Mouse (Mus musculus) midbrain, embryonic 10.5 days (tissue): ENCODE results near the gene Olfr639. TPM values are rescaled to one million over a fixed set of nuclear protein-coding genes. Genes with fewer than 3 reads are reported as not detected.

Experiments
- DNase-seq: peaks from one replicate; pipeline ENCODE4 v3.0.0-alpha.2; 2017; ENCODE audit warnings: low spot score
- H3K27ac ChIP-seq: fragments of 300-500 bp; sonication (generic); replicated peaks from 2 replicates; pipeline ENCODE4 v1.5.1; 2016; ENCODE audit warnings: mild to moderate bottlenecking
- H3K27me3 ChIP-seq: fragments of 300-500 bp; sonication (generic); 2 replicates; pipeline ENCODE4 v1.6.1; 2016; ENCODE audit warnings: low read depth, mild to moderate bottlenecking; ENCODE audit not compliant: poor library complexity, severe bottlenecking
- H3K36me3 ChIP-seq: fragments of 300-500 bp; sonication (generic); 2 replicates; pipeline ENCODE4 v1.6.1; 2016; ENCODE audit warnings: mild to moderate bottlenecking, moderate library complexity
- H3K4me1 ChIP-seq: fragments of 300-500 bp; sonication (generic); 2 replicates; pipeline ENCODE4 v1.6.1; 2016
- H3K4me3 ChIP-seq: fragments of 300-500 bp; sonication (generic); 2 replicates; pipeline ENCODE4 v1.5.1; 2016; ENCODE audit warnings: mild to moderate bottlenecking, moderate library complexity
- H3K9me3 ChIP-seq: fragments of 300-500 bp; sonication (generic); replicated peaks from 2 replicates; pipeline ENCODE4 v1.6.1; 2016; ENCODE audit warnings: mild to moderate bottlenecking
- WGBS: fragments of 180-500 bp; shearing (Covaris S2); methylation state at CpG from one replicate; pipeline ENCODE4 v1.1.7; 2016; 5-methylcytosine and 5-hydroxymethylcytosine counted together
- polyA plus RNA-seq: library from polyadenylated mRNA; unstranded; fragments of >200 nt; fragmentation: Nextera tagmentation; extraction: Ambion mirVana; gene quantifications from 2 replicates; pipeline ENCODE4 v1.2.1, GENCODE M21; 2016

Gene Olfr639
- not detected in 2 replicates for polyA plus RNA-seq

GRCm38 (mm10) chr7:104017203-104017602 is at the start of gene Olfr639:
Gene Olfr639, minus strand, starts transcription at chr7:104017303.
- Histone ChIP-seq H3K36me3 (no peaks in the 10 kb centered on the region), H3K27ac (no peak within 1 kb of the TSS), H3K27me3 (no peaks in the 10 kb centered on the region), H3K9me3 (no peaks in the 10 kb centered on the region), H3K4me1 (no peaks in the 10 kb centered on the region), H3K4me3 (no peak within 1 kb of the TSS)
- no peak for DNase-seq

- DNase-seq = no peak
- Histone ChIP-seq H3K27me3 (no peaks in the 10 kb centered on the region), H3K4me3 (no peak within 1 kb of the TSS), H3K27ac (no peak within 1 kb of the TSS), H3K4me1 (no peaks in the 10 kb centered on the region), H3K36me3 (no peaks in the 10 kb centered on the region), H3K9me3 (no peaks in the 10 kb centered on the region)
- WGBS = 58% methylated on average over 2 of the region's 2 CpGs
Observed at GRCm38 (mm10) chr7:104061345-104061744, 44.2 kb upstream of the Olfr639 start, which contains the start of gene 4930516K23Rik. Gene 4930516K23Rik, minus strand, starts transcription at chr7:104061445.

DNA sequence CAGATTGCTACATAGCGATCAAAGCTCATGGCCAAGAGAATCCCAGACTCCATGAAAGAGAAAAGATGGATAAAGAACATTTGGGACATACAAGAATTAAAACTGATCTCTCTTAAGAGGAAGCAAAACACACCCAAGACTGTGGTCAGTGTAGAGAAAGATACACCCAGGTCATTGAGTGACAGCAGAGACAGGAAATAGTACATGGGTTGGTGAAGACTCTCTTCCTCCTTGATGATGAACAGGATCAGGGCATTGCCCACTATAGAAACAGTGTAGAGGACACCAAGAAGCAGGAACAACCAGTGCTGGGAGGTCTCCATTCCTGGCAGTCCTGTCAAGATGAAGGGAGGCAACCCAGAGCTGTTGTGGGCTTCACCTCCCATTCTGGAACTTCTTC is 42.1 kb upstream of the Olfr639 start:
- no peaks in the 10 kb centered on the region for H3K27me3 ChIP-seq
- H3K9me3 ChIP-seq = no peaks in the 10 kb centered on the region; the same call in 1 of the 2 replicates
- WGBS = 97% methylated on average over 1 of the region's 1 CpGs
- no peak overlapping the region for H3K4me3 ChIP-seq
- H3K4me1 ChIP-seq = no peaks in the 10 kb centered on the region
- no peak overlapping the region for H3K27ac ChIP-seq
- no peak for DNase-seq
- H3K36me3 ChIP-seq = no peaks in the 10 kb centered on the region

GRCm38 (mm10) chr7:104052566-104052965 is 35.5 kb upstream of the Olfr639 start, which contains the start of gene Olfr642:
Gene Olfr642, minus strand, starts transcription at chr7:104052666.
- Histone ChIP-seq H3K4me1 (no peaks in the 10 kb centered on the region), H3K4me3 (no peak within 1 kb of the TSS), H3K27ac (no peak within 1 kb of the TSS), H3K36me3 (no peaks in the 10 kb centered on the region), H3K27me3 (no peaks in the 10 kb centered on the region), H3K9me3 (no peaks in the 10 kb centered on the region; the same call in 1 of the 2 replicates)
- no peak for DNase-seq
- WGBS = 83% methylated on average over 1 of the region's 1 CpGs

- no peak overlapping the region for H3K4me3 ChIP-seq
- H3K36me3 ChIP-seq = no peaks in the 10 kb centered on the region
- H3K27me3 ChIP-seq = no peaks in the 10 kb centered on the region
- no peaks in the 10 kb centered on the region for H3K4me1 ChIP-seq
- no peaks in the 10 kb centered on the region; the same call in 1 of the 2 replicates for H3K9me3 ChIP-seq
- WGBS = 94% methylated on average over 4 of the region's 4 CpGs
- H3K27ac ChIP-seq = no peak overlapping the region
- DNase-seq = no peak
Observed at GRCm38 (mm10) chr7:104050745-104051144, 33.6 kb upstream of the Olfr639 start.

- 74% methylated on average over 1 of the region's 1 CpGs for WGBS
- Histone ChIP-seq H3K27ac (no peak within 1 kb of the TSS), H3K4me1 (no peaks in the 10 kb centered on the region), H3K9me3 (no peaks in the 10 kb centered on the region), H3K4me3 (no peak within 1 kb of the TSS), H3K36me3 (no peaks in the 10 kb centered on the region), H3K27me3 (no peaks in the 10 kb centered on the region)
- no peak for DNase-seq
Observed at GRCm38 (mm10) chr7:104035145-104035544, 18.0 kb upstream of the Olfr639 start, which contains the start of gene Olfr641. Gene Olfr641, plus strand, starts transcription at chr7:104035445.

- no peaks in the 10 kb centered on the region for H3K9me3 ChIP-seq
- H3K4me3 ChIP-seq = no peak overlapping the region
- H3K4me1 ChIP-seq = no peaks in the 10 kb centered on the region
- no peaks in the 10 kb centered on the region for H3K36me3 ChIP-seq
- H3K27ac ChIP-seq = no peak overlapping the region
- no peak for DNase-seq
- no peaks in the 10 kb centered on the region for H3K27me3 ChIP-seq
- 85% methylated on average over 3 of the region's 3 CpGs for WGBS
Observed at GRCm38 (mm10) chr7:104026978-104027377, 9.9 kb upstream of the Olfr639 start.

- 83% methylated on average over 6 of the region's 6 CpGs for WGBS
- no peak for DNase-seq
- Histone ChIP-seq H3K27ac (no peak within 1 kb of the TSS), H3K4me3 (no peak within 1 kb of the TSS), H3K4me1 (no peaks in the 10 kb centered on the region), H3K9me3 (no peaks in the 10 kb centered on the region), H3K36me3 (no peaks in the 10 kb centered on the region), H3K27me3 (no peaks in the 10 kb centered on the region)
Observed at GRCm38 (mm10) chr7:104025473-104025872, 8.4 kb upstream of the Olfr639 start, which contains the start of gene Olfr640. Gene Olfr640, minus strand, starts transcription at chr7:104025573.

DNA sequence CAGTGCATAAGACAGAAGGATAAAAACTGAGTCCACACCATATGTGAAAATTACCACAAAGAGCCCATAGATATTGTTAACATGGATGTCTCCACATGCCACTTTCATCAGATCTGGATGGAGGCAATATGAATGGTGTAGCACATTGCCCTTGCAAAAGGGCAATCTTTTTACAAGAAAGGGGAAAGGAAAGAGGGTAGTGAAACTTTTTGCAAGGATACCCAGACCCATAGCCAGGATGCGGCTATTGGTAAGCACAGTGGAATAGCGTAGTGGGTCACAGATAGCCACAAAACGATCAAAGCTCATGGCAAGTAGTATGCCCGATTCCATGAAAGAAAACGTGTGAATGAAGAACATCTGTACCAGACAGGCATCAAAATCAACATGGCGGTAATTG is 4.5 kb upstream of the Olfr639 start:
- no peak overlapping the region for H3K4me3 ChIP-seq
- H3K36me3 ChIP-seq = no peaks in the 10 kb centered on the region
- no peak for DNase-seq
- no peak overlapping the region for H3K27ac ChIP-seq
- no peaks in the 10 kb centered on the region for H3K4me1 ChIP-seq
- 95% methylated on average over 6 of the region's 6 CpGs for WGBS
- no peaks in the 10 kb centered on the region for H3K9me3 ChIP-seq
- no peaks in the 10 kb centered on the region for H3K27me3 ChIP-seq

DNA sequence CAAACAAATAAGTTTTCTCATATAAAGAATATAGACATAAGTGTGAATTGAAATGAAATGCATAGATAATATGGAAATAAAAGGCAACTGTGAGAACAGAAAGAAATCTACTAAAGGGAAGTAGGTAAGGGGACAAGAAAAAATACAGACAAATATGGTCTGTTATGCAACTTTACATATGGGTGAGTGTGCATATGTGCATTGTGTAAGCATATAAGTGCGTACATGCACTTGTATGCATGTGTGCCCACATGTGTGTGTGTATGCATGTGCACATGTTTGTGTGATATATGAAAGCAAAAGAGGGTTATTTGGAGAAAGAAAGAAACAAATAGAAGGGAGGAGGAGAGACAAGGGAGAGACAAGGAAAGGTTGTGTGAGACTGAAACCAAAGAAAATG is 1.9 kb upstream of the Olfr639 start:
- DNase-seq = no peak
- no peaks in the 10 kb centered on the region for H3K9me3 ChIP-seq
- no peak overlapping the region for H3K4me3 ChIP-seq
- H3K36me3 ChIP-seq = no peaks in the 10 kb centered on the region
- H3K27me3 ChIP-seq = no peaks in the 10 kb centered on the region
- H3K27ac ChIP-seq = no peak overlapping the region
- 97% methylated on average over 1 of the region's 1 CpGs for WGBS
- H3K4me1 ChIP-seq = no peaks in the 10 kb centered on the region

DNA sequence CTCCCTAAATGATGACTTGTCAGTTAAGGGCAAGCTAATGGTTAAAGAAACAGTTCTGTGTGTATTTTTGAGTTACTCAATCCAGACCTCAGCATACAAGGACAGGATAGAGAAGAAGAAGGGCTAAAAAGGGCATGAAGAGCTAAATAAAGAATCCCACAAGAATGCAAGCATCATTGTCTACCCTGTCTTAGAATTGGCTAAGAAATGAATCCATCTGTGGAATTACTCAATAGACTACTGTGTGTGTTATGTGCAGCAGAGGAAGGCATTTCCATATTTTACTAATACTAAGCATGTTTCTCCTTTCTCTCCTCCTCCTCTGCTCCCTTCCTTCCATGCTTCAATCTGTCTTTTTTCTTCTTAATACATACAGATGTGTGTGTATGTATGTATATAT is 18.0 kb downstream of the Olfr639 start:
- no peaks in the 10 kb centered on the region for H3K4me1 ChIP-seq
- DNase-seq = no peak
- no peak overlapping the region for H3K27ac ChIP-seq
- H3K9me3 ChIP-seq = no peaks in the 10 kb centered on the region
- no peaks in the 10 kb centered on the region for H3K36me3 ChIP-seq
- no peak overlapping the region for H3K4me3 ChIP-seq
- no peaks in the 10 kb centered on the region for H3K27me3 ChIP-seq

DNA sequence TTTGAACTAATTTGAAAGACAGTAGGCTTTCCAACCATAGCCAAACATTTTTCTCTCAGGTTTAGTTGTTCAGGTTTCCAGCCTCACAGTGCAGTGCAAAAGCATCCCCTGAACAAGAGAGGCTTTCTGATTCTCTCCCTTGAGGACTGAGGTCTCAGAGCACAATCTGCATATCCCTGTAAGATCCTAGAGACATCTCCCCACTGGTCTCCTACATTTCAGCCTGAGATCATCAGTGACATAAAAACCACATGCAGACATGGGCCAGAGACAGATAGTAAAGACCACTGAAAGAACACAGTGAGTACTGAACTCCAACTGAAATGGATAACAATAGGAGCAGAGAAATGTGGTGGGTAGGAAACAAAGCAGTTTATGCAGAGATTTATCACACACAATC is 18.7 kb downstream of the Olfr639 start, which contains the start of gene Olfr638:
TSS of gene Olfr638 (plus strand) at position 301 of the 400 bp plus-strand sequence.
- H3K4me1 ChIP-seq = no peaks in the 10 kb centered on the region

DNA sequence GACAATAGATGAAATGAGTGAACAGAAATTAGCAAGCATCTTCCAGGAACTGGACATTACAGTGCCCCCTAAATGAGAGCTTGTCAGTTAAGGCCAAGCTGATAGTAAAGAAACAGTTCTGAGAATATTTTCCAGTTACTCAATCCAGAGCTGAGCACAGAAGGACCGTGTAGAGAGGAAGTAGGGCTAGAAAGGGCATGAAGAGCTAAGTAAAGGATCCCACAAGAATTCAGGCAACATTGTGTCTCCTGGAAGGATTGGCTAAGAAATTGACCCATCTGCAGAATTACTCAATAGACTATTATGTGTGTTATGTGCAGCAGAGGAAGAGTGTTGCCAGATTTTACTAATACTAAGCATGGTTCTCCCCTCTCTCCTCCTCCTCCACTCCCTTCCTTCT is 45.3 kb downstream of the Olfr639 start:
- no peak for DNase-seq
- WGBS = 76% methylated on average over 1 of the region's 1 CpGs

More for the DNA sequence above, 18.7 kb downstream of the Olfr639 start, which contains the start of gene Olfr638:
- H3K36me3 ChIP-seq = no peaks in the 10 kb centered on the region
- no peak within 1 kb of the TSS for H3K27ac ChIP-seq
- no peaks in the 10 kb centered on the region for H3K27me3 ChIP-seq
- H3K9me3 ChIP-seq = no peaks in the 10 kb centered on the region
- DNase-seq = no peak
- no peak within 1 kb of the TSS for H3K4me3 ChIP-seq

GRCm38 (mm10) chr7:103970852-103971251 is 46.3 kb downstream of the Olfr639 start, which contains the start of gene Olfr635:
Gene Olfr635, plus strand, starts transcription at chr7:103971152.
- WGBS = 80% methylated on average over 1 of the region's 1 CpGs

More for the DNA sequence above, 45.3 kb downstream of the Olfr639 start:
- no peaks in the 10 kb centered on the region for H3K27me3 ChIP-seq
- no peaks in the 10 kb centered on the region for H3K4me1 ChIP-seq
- no peaks in the 10 kb centered on the region for H3K9me3 ChIP-seq
- H3K27ac ChIP-seq = no peak overlapping the region
- no peaks in the 10 kb centered on the region for H3K36me3 ChIP-seq
- H3K4me3 ChIP-seq = no peak overlapping the region

More at GRCm38 (mm10) chr7:103970852-103971251, 46.3 kb downstream of the Olfr639 start, which contains the start of gene Olfr635:
- no peak within 1 kb of the TSS for H3K27ac ChIP-seq
- DNase-seq = no peak
- H3K4me1 ChIP-seq = no peaks in the 10 kb centered on the region
- no peaks in the 10 kb centered on the region for H3K9me3 ChIP-seq
- no peaks in the 10 kb centered on the region for H3K27me3 ChIP-seq
- no peak within 1 kb of the TSS for H3K4me3 ChIP-seq
- no peaks in the 10 kb centered on the region for H3K36me3 ChIP-seq
